Mouse (Mus musculus): Measurements from ENCODE around the gene Zfp638.
"Not testable (repeated sequence)": the region's sequence is repeated elsewhere in the genome, so short reads cannot be mapped to it uniquely, and the experiment has no call there.

Zfp638 gene

GRCm38 (mm10) chr6:84009915-84010302, 143.0 kb downstream of the Zfp638 start:
- no peak for DNase-seq (ENCODE audit: low spot score)

- no peak for DNase-seq (ENCODE audit: low spot score)
These were observed 143.7 kb downstream of the Zfp638 start for GRCm38 (mm10) chr6:84010303-84011225.

- DNase-seq (ENCODE audit: low spot score), result peak; percentile 14
These were observed 148.2 kb downstream of the Zfp638 start for GRCm38 (mm10) chr6:84014961-84015683.

GRCm38 (mm10) chr6:84016851-84017250, 149.9 kb downstream of the Zfp638 start:
- no peak for DNase-seq (ENCODE audit: low spot score)

- no peak for DNase-seq (ENCODE audit: low spot score)
These were observed 150.5 kb downstream of the Zfp638 start for GRCm38 (mm10) chr6:84017392-84017791.

GRCm38 (mm10) chr6:84018906-84019550, 152.1 kb downstream of the Zfp638 start:
- peak; percentile 50 for DNase-seq (ENCODE audit: low spot score)

GRCm38 (mm10) chr6:84020002-84020401, 153.1 kb downstream of the Zfp638 start:
- DNase-seq (ENCODE audit: low spot score), result no peak

GRCm38 (mm10) chr6:84021990-84022389, 155.1 kb downstream of the Zfp638 start:
- no peak for DNase-seq (ENCODE audit: low spot score)

- no peak for DNase-seq (ENCODE audit: low spot score)
These were observed 158.7 kb downstream of the Zfp638 start for GRCm38 (mm10) chr6:84025636-84026035.

- no peak for DNase-seq (ENCODE audit: low spot score)
These were observed 161.9 kb downstream of the Zfp638 start for GRCm38 (mm10) chr6:84028791-84029190.

- DNase-seq (ENCODE audit: low spot score), result no peak
These were observed 162.9 kb downstream of the Zfp638 start for GRCm38 (mm10) chr6:84029775-84030174.

GRCm38 (mm10) chr6:84032516-84032915, 165.6 kb downstream of the Zfp638 start:
- DNase-seq (ENCODE audit: low spot score), result not testable (repeated sequence)
